Mouse (Mus musculus) adrenal gland, adult 2 months (tissue): Measurements from ENCODE around the gene Gm15319. TPM values are rescaled to one million over a fixed set of nuclear protein-coding genes. Genes with fewer than 3 reads are reported as not detected.
"Not testable (repeated sequence)": the region's sequence is repeated elsewhere in the genome, so short reads cannot be mapped to it uniquely, and the experiment has no call there.

Source experiments
- DNase-seq: peaks from one replicate; pipeline ENCODE4 v3.0.0; 2021
- long read RNA-seq: library from polyadenylated mRNA; stranded (forward); transcript quantifications from one replicate; pipeline ENCODE4 v2.0.0, GENCODE M21; 2021
- polyA plus RNA-seq: library from polyadenylated mRNA; depleted of rRNA; stranded (reverse); fragments of >200 nt; gene quantifications from 2 replicates; pipeline ENCODE4 v1.2.3, GENCODE M21; 2012; rRNA removed
- total RNA-seq, 2 experiments: library from RNA; stranded (reverse); gene quantifications; 2 replicates each; pipeline ENCODE4 v1.2.3; 2021

Gm15319 gene
- total RNA-seq: 1 to 10 TPM in 1 of 2 experiments, under 1 TPM in 1; 0.41 to 1.2 TPM
- polyA plus RNA-seq: not detected in 2 replicates
- long read RNA-seq: 0 reads

DNA sequence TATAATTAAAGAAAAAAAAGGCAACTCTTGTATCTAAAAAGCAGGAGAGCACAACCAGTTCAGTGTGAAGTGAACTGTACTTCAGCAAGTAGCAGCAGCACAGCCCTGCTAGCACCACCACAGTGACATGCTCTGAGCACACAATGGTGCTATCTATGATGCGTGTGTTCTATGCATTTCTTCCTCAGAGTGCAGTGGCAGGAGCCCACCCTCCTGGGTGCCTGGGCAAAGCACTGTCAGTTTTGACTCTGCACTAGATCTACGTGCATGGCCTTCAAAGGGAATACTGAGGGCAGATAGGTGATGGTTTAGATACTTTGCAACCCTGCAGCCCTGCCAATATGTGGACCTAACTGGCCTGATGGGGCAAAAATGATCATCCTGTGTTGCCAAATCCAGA lies at the start of gene Gm15319:
Gene Gm15319 (minus strand): TSS at position 101 of the 400 bp plus-strand sequence.
- DNase-seq: not testable (repeated sequence)

DNA sequence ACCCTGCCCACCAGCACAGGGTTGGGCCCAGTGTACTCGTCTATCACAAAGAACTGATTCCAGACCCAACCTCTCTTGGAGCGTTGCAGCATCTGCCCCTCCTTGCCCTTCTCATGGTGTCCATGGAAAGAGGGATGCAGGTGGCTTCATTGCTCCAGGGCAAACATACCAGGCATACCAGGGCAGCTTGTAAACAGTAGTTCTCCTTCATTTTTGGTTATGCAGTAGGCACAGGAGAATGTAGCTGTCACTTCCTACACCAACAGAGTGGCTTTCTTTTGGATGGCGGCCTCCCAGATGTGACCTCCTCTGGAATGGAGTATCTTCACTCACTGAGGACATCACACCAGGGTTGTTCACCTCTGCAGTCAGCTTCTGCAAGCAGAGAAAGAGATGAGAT lies 47.3 kb upstream of the Gm15319 start:
- not testable (repeated sequence) for DNase-seq

DNA sequence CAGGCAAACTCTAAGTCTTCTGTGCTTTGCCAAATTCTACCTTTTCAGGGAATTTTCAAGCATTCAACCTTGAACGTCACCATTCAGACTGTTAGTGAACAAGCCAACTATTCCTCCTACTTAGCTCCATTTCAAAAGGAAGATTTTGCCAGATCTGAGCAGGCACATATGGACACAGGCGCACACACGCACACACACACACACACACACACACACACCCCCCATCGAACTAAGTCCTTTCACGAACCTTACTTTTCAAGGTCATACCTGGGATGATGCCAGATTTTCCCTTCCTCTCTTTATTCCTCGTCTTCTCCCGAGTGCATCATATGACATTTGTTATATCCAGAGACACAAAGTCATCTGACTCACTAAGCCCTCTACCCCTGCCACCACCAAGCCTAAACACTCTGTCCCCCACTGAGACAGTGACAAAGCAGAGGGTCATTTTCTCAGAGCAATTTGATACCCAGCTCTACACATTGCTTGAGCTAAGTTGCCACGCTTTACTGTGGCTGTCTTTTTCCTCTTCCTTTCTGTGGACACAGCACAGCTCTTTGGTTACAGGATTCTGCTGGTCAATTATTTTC lies 45.5 kb upstream of the Gm15319 start:
- DNase-seq: peak; percentile 47

GRCm38 (mm10) chr8:20389363-20389739 lies 26.3 kb upstream of the Gm15319 start:
- peak; percentile 60 for DNase-seq

- DNase-seq: peak; percentile 21
Measured at GRCm38 (mm10) chr8:20388706-20389362, 25.8 kb upstream of the Gm15319 start.

- DNase-seq: peak; percentile 28
Measured at GRCm38 (mm10) chr8:20387121-20387794, 24.2 kb upstream of the Gm15319 start.

DNA sequence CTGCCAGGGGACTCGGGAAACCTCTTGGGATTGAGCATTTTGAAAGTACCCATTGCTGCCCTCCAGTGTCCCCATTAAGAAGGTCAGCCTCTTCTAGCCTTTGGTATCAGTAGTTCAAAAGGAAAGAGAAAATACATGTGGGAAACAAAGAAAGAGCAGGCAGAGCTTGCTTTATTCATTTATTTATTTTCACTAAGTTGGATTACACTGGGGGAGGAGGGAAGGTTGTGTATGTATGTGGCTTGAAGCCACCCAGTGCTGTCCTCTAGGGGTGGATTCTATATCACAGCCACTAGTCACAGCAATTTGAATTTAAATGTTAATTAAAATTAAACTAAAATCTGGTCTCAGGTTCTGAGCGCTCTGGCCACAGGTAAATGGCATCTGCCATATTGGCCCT lies 22.0 kb upstream of the Gm15319 start:
- not testable (repeated sequence) for DNase-seq

DNA sequence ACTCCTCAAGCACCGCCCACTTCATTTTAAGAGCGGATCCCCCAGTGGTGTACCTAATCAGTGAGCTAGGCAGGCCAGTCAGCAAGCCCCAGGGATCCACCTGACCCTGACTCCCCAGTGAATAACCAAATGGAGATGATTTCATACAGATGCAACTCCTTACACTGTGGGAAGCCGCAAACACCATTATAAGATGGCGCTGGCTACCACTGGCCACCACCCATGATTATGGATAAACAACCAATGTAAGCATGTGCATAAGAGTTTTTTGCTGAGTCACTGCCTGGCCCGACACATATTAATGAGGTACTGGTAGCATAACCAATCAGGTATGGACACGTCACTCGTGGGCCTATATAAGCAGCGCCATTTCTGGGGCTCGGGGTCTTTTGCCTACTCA lies 21.1 kb upstream of the Gm15319 start:
- peak; percentile 18 for DNase-seq

- not testable (repeated sequence) for DNase-seq
Measured at GRCm38 (mm10) chr8:20382146-20382545, 19.1 kb upstream of the Gm15319 start.

GRCm38 (mm10) chr8:20381637-20382036 lies 18.6 kb upstream of the Gm15319 start:
- DNase-seq: not testable (repeated sequence)

GRCm38 (mm10) chr8:20381239-20381620 lies 18.2 kb upstream of the Gm15319 start:
- DNase-seq: not testable (repeated sequence)

- peak; percentile 13 for DNase-seq
Measured at GRCm38 (mm10) chr8:20380590-20381238, 17.7 kb upstream of the Gm15319 start.

GRCm38 (mm10) chr8:20379650-20380436 lies 16.8 kb upstream of the Gm15319 start:
- DNase-seq: peak; percentile 3

DNA sequence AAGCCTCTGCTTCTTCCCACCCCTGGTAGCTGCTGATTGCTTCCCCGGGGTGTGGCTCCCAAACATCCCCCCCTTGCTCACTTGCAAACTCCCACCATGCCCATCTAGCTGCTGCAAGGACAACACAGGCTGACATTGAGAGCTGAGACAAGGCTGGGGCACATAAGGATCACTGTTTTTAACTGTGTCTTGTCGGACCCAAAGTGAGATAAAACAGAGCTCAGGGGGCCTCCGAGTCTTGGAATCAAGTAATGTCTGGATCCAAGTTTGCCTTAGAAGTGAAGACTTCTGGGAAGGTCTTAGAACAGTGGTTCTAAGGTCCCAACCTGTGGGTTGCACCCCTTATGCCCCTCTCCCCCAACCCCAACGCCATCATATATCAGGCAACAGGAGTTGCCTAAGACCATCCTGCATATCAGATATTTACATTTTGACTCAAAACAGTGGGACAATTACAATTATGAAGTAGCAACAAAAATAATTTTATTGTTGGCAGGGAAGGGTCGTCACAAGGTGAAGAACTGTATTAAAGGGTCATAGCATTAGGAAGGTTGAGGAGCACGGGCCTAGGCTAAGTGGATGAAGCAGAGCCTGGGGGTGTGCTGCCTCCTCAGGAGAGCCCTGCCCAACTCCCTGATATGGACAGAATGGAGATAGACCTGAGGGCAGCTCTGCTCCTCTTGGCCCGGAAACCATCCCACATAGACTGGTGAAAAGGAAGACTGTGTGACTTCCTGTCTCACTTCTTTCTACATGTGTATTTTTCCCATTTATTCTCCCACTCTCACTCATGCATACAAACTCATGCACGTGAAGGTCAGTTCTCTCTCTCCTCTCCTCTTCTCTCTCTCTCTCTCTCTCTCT lies 16.0 kb upstream of the Gm15319 start:
- DNase-seq: peak; percentile 21

DNA sequence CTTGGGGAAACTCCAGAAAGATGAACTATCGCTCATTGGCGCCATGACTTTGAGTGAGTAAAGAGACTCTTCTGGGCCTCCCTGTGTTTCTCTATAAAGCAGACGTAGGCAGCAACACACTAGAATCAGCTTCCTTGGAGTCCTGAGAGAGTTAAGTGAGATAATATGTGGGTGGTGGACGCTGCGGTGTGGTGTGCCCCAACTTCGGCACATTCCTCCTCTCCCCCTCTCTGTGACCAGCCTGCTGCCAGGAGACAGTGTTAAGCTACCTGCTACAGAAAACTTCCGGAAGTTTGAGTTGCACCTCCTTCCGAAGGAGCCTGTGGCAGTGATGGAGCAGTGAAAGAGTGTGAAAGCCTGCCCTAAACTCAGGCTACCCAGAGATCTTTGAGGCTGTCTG lies 15.3 kb upstream of the Gm15319 start:
- DNase-seq: peak; percentile 16

DNA sequence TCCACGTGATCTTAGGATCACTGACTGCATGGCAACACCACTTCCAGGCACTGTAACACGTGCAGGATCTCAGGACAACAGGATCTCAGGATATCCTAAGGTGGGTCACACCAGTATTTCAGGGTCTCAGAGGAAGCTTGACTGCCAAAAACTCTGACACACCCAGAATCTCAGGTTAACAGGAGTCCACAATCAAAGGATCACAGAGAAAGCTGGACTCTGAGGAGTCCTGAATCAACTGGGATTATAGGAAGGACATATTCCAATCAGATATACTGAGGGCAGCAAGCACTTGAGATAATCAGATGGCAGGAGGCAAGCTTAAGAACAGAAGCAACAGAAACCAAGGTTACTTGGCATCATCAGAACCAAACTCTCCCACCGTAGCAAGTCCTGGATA lies 12.7 kb upstream of the Gm15319 start:
- not testable (repeated sequence) for DNase-seq

GRCm38 (mm10) chr8:20356386-20356785 lies 6.6 kb downstream of the Gm15319 start:
- DNase-seq: not testable (repeated sequence)

DNA sequence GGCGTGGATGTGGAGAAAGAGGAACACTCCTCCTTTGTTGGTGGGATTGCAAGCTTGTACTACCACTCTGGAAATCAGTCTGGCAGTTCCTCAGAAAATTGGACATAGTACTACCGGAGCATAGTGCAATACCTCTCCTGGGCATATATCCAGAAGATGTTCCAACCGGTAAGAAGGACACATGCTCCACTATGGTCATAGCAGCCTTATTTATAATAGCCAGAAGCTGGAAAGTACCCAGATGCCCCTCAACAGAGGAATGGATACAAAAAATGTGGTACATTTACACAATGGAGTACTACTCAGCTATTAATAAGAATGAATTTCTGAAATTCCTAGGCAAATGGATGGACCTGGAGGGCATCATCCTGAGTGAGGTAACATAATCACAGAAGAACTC lies 9.4 kb downstream of the Gm15319 start:
- DNase-seq: peak; percentile 2

GRCm38 (mm10) chr8:20302759-20303158 lies 60.3 kb downstream of the Gm15319 start:
- DNase-seq: not testable (repeated sequence)

DNA sequence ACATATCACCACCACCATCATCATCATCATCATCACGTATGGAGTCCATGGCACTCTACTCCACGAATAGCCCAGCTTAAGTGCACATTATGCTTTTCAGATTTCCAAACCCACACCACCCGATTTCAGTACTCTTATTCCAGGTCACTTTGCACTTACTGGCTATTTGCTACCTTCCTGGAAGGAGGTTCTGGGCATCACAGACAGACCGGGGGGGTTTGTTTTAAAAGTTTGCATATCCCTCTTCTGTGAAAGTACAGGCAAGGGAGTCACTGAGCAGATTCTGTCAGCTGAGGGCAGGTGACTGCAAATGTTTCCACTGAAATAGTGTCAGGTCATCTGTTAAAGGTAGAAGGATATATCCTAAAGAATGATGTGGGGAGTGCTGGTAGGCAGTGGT lies 63.0 kb downstream of the Gm15319 start:
- not testable (repeated sequence) for DNase-seq
